Mouse (Mus musculus): Measurements from ENCODE around the gene Flnc. TPM values are rescaled to one million over a fixed set of nuclear protein-coding genes. Genes with fewer than 3 reads are reported as not detected.

Gene Flnc
- under 1 TPM; 0.04 to 0.13 TPM for total RNA-seq (2023)

GRCm38 (mm10) chr6:29433038-29433803 is at the start of gene Flnc:
TSS of gene Flnc (plus strand) at chr6:29433256.

DNA sequence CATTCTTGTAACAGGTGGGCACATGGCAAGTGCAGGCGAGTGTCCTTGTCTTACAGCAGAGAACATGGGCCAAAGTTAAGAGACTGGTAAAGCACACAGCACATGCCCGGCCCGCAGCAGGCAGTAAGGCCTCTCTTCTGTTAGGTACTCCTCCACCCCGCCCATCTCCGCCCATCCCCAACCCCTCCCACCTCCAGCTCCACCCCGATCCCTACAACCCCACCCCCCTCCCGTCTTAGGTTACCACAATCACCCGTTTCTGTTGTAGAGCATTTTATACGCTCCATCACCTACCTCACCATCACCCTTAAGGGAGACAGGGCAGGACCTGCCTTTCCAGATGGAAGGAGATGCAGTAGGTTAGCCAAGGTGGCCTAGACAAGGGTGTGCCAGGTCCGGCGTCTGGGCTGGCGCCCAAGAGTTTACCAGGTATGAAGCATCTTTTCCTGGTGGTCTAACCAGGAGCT is 45.0 kb upstream of the Flnc start, which contains the start of gene Opn1sw:
Opn1sw (minus strand) TSS at position 417 of the 467 bp plus-strand sequence.

GRCm38 (mm10) chr6:29395910-29396713 is 36.9 kb upstream of the Flnc start, which contains the start of gene Ccdc136:
TSS of gene Ccdc136 (plus strand) at chr6:29396309.

GRCm38 (mm10) chr6:29467583-29468354 is 34.7 kb downstream of the Flnc start, which contains the start of gene Atp6v1f:
TSS of gene Atp6v1f (plus strand) at chr6:29467718.

DNA sequence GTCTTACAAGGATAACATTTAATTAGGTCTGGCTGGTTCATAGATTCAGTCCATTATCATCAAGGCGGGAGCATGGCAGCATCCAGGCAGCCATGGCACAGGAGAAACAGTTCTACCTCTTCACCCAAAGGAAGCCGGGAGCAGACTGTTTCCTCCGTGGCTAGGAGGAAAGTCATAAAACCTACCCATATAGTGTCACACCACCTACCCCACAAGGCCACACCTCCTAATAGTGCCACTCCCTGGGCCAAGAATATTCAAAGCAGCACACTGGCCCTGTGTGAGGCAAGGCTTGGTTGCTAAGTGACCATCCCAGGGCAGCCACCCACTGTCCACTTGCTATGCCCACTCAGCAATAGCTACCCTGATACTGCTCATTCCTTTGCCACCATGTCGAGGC is 38.1 kb downstream of the Flnc start, which contains the start of gene Atp6v1fnb:
Atp6v1fnb (plus strand) TSS at position 301 of the 400 bp plus-strand sequence.

GRCm38 (mm10) chr6:29507447-29508309 is 74.6 kb downstream of the Flnc start, which contains the start of gene Kcp:
TSS of gene Kcp (minus strand) at chr6:29507952.

Other genes starting within 250 kb of the Flnc start
- 10 to 100 TPM; 30.0 to 31.2 TPM for gene Impdh1, start 216.9 kb upstream of the Flnc start, total RNA-seq (2023)
- gene Hilpda, start 160.8 kb upstream of the Flnc start, total RNA-seq (2023), result 1 to 10 TPM; 1.9 to 3.1 TPM
- not detected for gene Fam71f2, start 153.7 kb upstream of the Flnc start, total RNA-seq (2023)
- not detected for gene Fam71f1, start 114.1 kb upstream of the Flnc start, total RNA-seq (2023)
- 10 to 100 TPM; 36.7 to 38.5 TPM for gene Calu, start 85.2 kb upstream of the Flnc start, total RNA-seq (2023)
- not detected for gene Opn1sw, start 44.8 kb upstream of the Flnc start, total RNA-seq (2023)
- gene Ccdc136, start 36.9 kb upstream of the Flnc start, total RNA-seq (2023), result not detected
- gene Atp6v1f, start 34.5 kb downstream of the Flnc start, total RNA-seq (2023), result 100 to 1,000 TPM; 127 to 137 TPM
- gene Atp6v1fnb, start 38.2 kb downstream of the Flnc start, total RNA-seq (2023), result 1 to 10 TPM; 1.1 to 1.4 TPM
- not detected for gene Kcp, start 74.7 kb downstream of the Flnc start, total RNA-seq (2023)
- gene Irf5, start 93.4 kb downstream of the Flnc start, total RNA-seq (2023), result 100 to 1,000 TPM; 110 to 127 TPM
- gene Tnpo3, start 176.6 kb downstream of the Flnc start, total RNA-seq (2023), result 10 to 100 TPM; 49.6 to 54.4 TPM

Measured in neutrophil, adult 83 days (primary cell).